Mouse (Mus musculus): Measurements from ENCODE around the gene Snai3.

- TF ChIP-seq POLR2A (IDR thresholded peaks at IDR 0.05; ENCODE audit: low read depth, low read length) (peak; percentile 29), CTCF (IDR thresholded peaks at IDR 0.05; ENCODE audit: extremely low read depth, insufficient read length, insufficient replicate concordance, low read depth, low read length) (no peak)
These were observed 27.9 kb downstream of the Snai3 start, which contains the start of gene Cyba for GRCm38 (mm10) chr8:122432443-122433268.

All from small intestine, adult 2 months (tissue).